In genomic region chr7:45413113-45413863, GRCm38 (mm10) we compare ENCODE assay signal across 8 mouse cellular contexts. TPM values are rescaled to one million over a fixed set of nuclear protein-coding genes. Genes with fewer than 3 reads are reported as not detected.
DNase-seq lines count a peak whose midpoint lies in the region; ATAC-seq and TF ChIP-seq lines count a peak whose summit lies in the region.

Ntf5 (plus strand) TSS chr7:45413695.

- ATAC-seq in megakaryocyte, adult 5-6 weeks (ENCODE audit: poor library complexity, severe bottlenecking): no peak
- peak; percentile 28; the same call in 1 of the 2 replicates for ATAC-seq in embryonic facial prominence, embryonic 13.5 days (ENCODE audit: insufficient number of reproducible peaks, insufficient read depth, low FRiP score, low TSS enrichment, low read depth)
- ATAC-seq in intestine, embryonic 14.5 days (replicated peaks; ENCODE audit: low FRiP score, low TSS enrichment, low read depth): peak; percentile 57
- ATAC-seq in lung, postnatal 0 days: peak; percentile 58
- peak; percentile 40 for ATAC-seq in stomach, embryonic 15.5 days (ENCODE audit: insufficient read depth, low FRiP score, low read depth)
- no peak for ATAC-seq in megakaryocyte-erythroid progenitor cell, adult 5-6 weeks (replicated peaks; ENCODE audit: low FRiP score, low TSS enrichment, poor library complexity, severe bottlenecking)

- H3K9ac ChIP-seq in embryonic facial prominence, embryonic 13.5 days: peak within 1 kb of the TSS; percentile 72
- H3K9ac ChIP-seq in intestine, embryonic 14.5 days (ENCODE audit: low read length): peak within 1 kb of the TSS; percentile 59
- H3K9ac ChIP-seq in lung, postnatal 0 days (replicated peaks; ENCODE audit: low read depth): peak within 1 kb of the TSS; percentile 29; the same call in 1 of the 2 replicates
- H3K9ac ChIP-seq in stomach, embryonic 15.5 days: peak within 1 kb of the TSS; percentile 54

- 3% methylated on average over 36 of the region's 45 CpGs for WGBS in embryonic facial prominence, embryonic 13.5 days
- under 1% methylated on average over 45 of the region's 45 CpGs for WGBS in intestine, embryonic 14.5 days
- 4% methylated on average over 26 of the region's 45 CpGs for WGBS in lung, postnatal 0 days
- 2% methylated on average over 42 of the region's 45 CpGs for WGBS in stomach, embryonic 15.5 days

- no peak for TF ChIP-seq CTCF in lung, postnatal 0 days (IDR thresholded peaks at IDR 0.05)

- peaks cover 45% of the 10 kb centered on the region for H3K4me1 ChIP-seq in megakaryocyte, embryonic 14.5 days
- peaks cover 33% of the 10 kb centered on the region for H3K4me1 ChIP-seq in embryonic facial prominence, embryonic 13.5 days
- peaks cover 30% of the 10 kb centered on the region for H3K4me1 ChIP-seq in intestine, embryonic 14.5 days (replicated peaks; ENCODE audit: control insufficient read depth, insufficient read depth, low read length)
- no peaks in the 10 kb centered on the region; the same call in 1 of the 2 replicates for H3K4me1 ChIP-seq in lung, postnatal 0 days (ENCODE audit: insufficient read depth, low read depth, low read length)
- H3K4me1 ChIP-seq in stomach, embryonic 15.5 days: peaks cover 38% of the 10 kb centered on the region

- TF ChIP-seq EP300 in lung, postnatal 0 days (IDR thresholded peaks at IDR 0.05): no peak

- H3K27me3 ChIP-seq in megakaryocyte, embryonic 14.5 days (replicated peaks): peaks cover 95% of the 10 kb centered on the region
- H3K27me3 ChIP-seq in embryonic facial prominence, embryonic 13.5 days: peaks cover 96% of the 10 kb centered on the region
- H3K27me3 ChIP-seq in intestine, embryonic 14.5 days (replicated peaks; ENCODE audit: control insufficient read depth, insufficient read depth, low read length): peaks cover 73% of the 10 kb centered on the region
- H3K27me3 ChIP-seq in lung, postnatal 0 days (replicated peaks; ENCODE audit: insufficient read depth, low read length): peaks cover 39% of the 10 kb centered on the region
- peaks cover 79% of the 10 kb centered on the region for H3K27me3 ChIP-seq in stomach, embryonic 15.5 days (replicated peaks)

- DNase-seq in intestine, embryonic 14.5 days (ENCODE audit: low spot score): peak; percentile 73
- DNase-seq in lung, postnatal 0 days (ENCODE audit: low spot score): peak; percentile 58
- no peak for DNase-seq in adipocyte (ENCODE audit: low spot score)

- no peaks in the 10 kb centered on the region for H3K36me3 ChIP-seq in megakaryocyte, embryonic 14.5 days (replicated peaks; ENCODE audit: low read length)
- no peaks in the 10 kb centered on the region for H3K36me3 ChIP-seq in embryonic facial prominence, embryonic 13.5 days
- no peaks in the 10 kb centered on the region for H3K36me3 ChIP-seq in intestine, embryonic 14.5 days (ENCODE audit: control insufficient read depth, insufficient read depth, low read length)
- H3K36me3 ChIP-seq in lung, postnatal 0 days (ENCODE audit: insufficient read depth, low read length): no peaks in the 10 kb centered on the region
- no peaks in the 10 kb centered on the region for H3K36me3 ChIP-seq in stomach, embryonic 15.5 days

- H3K9me3 ChIP-seq in megakaryocyte, embryonic 14.5 days: no peaks in the 10 kb centered on the region
- no peaks in the 10 kb centered on the region for H3K9me3 ChIP-seq in embryonic facial prominence, embryonic 13.5 days
- H3K9me3 ChIP-seq in intestine, embryonic 14.5 days (ENCODE audit: control insufficient read depth, low read length): no peaks in the 10 kb centered on the region
- no peaks in the 10 kb centered on the region for H3K9me3 ChIP-seq in lung, postnatal 0 days (ENCODE audit: low read length)
- no peaks in the 10 kb centered on the region for H3K9me3 ChIP-seq in stomach, embryonic 15.5 days

- H3K4me2 ChIP-seq in embryonic facial prominence, embryonic 13.5 days: peak within 1 kb of the TSS; percentile 71
- H3K4me2 ChIP-seq in intestine, embryonic 14.5 days (ENCODE audit: low read length): peak within 1 kb of the TSS; percentile 89
- peak within 1 kb of the TSS; percentile 91 for H3K4me2 ChIP-seq in lung, postnatal 0 days (replicated peaks; ENCODE audit: low read depth, low read length)
- H3K4me2 ChIP-seq in stomach, embryonic 15.5 days: peak within 1 kb of the TSS; percentile 97

- H3K4me3 ChIP-seq in megakaryocyte, embryonic 14.5 days (replicated peaks): peak within 1 kb of the TSS; percentile 89
- H3K4me3 ChIP-seq in embryonic facial prominence, embryonic 13.5 days: peak within 1 kb of the TSS; percentile 56
- peak within 1 kb of the TSS; percentile 52 for H3K4me3 ChIP-seq in intestine, embryonic 14.5 days (ENCODE audit: low read depth, low read length)
- peak within 1 kb of the TSS; percentile 45 for H3K4me3 ChIP-seq in lung, postnatal 0 days (ENCODE audit: low read depth, low read length)
- H3K4me3 ChIP-seq in stomach, embryonic 15.5 days (replicated peaks): peak within 1 kb of the TSS; percentile 57

- peak within 1 kb of the TSS; percentile 77 for H3K27ac ChIP-seq in embryonic facial prominence, embryonic 13.5 days
- peak within 1 kb of the TSS; percentile 73 for H3K27ac ChIP-seq in intestine, embryonic 14.5 days (ENCODE audit: low read depth)
- peak within 1 kb of the TSS; percentile 47; the same call in 1 of the 2 replicates for H3K27ac ChIP-seq in lung, postnatal 0 days (ENCODE audit: low read length)
- H3K27ac ChIP-seq in stomach, embryonic 15.5 days: peak within 1 kb of the TSS; percentile 67

RNA-seq across cellular contexts. Expression of gene Ntf5, which starts in this region (rescaled TPM):
- polyA plus RNA-seq in megakaryocyte, embryonic 14.5 days (2012; ENCODE audit: insufficient read depth, low replicate concordance): not detected in 2 replicates
- not detected in 2 replicates for total RNA-seq in megakaryocyte, adult 5-6 weeks (2015)
- not detected in 2 replicates for total RNA-seq in megakaryocyte, adult 5-6 weeks (2017)
- 4.6 and 6.1 TPM in 2 replicates for polyA plus RNA-seq in embryonic facial prominence, embryonic 13.5 days (2015; fragmentation: Nextera tagmentation; extraction: Ambion mirVana)
- polyA plus RNA-seq in intestine, embryonic 14.5 days (2014; fragmentation: Nextera tagmentation; extraction: Ambion mirVana): 2.3 and 3.9 TPM in 2 replicates
- polyA plus RNA-seq in lung, postnatal 0 days (2015; fragmentation: Nextera tagmentation; extraction: Ambion mirVana): 7.1 and 7.2 TPM in 2 replicates
- polyA plus RNA-seq in stomach, embryonic 15.5 days (2015; fragmentation: Nextera tagmentation; extraction: Ambion mirVana): 2.6 and 2.7 TPM in 2 replicates
- not detected in 2 replicates for total RNA-seq in megakaryocyte-erythroid progenitor cell, adult 5-6 weeks (2014; fragmentation: Nextera tagmentation)
- not detected in 2 replicates for total RNA-seq in megakaryocyte-erythroid progenitor cell, adult 5-6 weeks (2017)

Comparison
In these comparisons a context has a peak if more than half of its experiments do, and no peak if none do; other contexts are left out.
1. ATAC-seq: peak in embryonic facial prominence, embryonic 13.5 days (single experiment), intestine, embryonic 14.5 days (single experiment), lung, postnatal 0 days (single experiment) and stomach, embryonic 15.5 days (single experiment); none in megakaryocyte, adult 5-6 weeks (single experiment) and megakaryocyte-erythroid progenitor cell, adult 5-6 weeks (single experiment).
2. Peak in every context shown above with its lines, with median percentiles within 50 percentile points of each other: H3K4me3 ChIP-seq, H3K27ac ChIP-seq, H3K4me2 ChIP-seq and H3K9ac ChIP-seq.